Mouse (Mus musculus): ENCODE results near the gene Tns1. TPM values are rescaled to one million over a fixed set of nuclear protein-coding genes. Genes with fewer than 3 reads are reported as not detected.

Tns1 gene
- polyA plus RNA-seq, 1 experiment from 2014 or later: 184 TPM

DNA sequence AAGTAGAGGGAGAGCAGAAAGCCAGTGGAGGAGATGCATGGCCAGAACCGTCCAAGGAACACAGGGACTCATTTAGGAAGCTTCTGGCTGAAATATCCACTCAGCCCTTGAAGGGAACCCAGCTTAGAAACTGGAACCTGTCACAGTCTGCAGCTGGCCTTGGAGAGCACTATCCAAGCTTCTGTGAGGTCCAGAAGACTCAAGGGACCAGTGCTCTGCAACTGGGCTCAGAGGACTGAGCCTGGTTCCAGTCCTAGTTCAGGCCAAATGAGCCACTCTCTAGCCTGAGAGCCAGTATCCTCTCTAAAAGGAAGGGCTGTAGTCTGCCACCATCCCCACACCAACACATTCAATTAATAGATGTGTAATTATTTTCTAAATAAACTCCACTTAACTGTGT lies 35.7 kb downstream of the Tns1 start:
- Histone ChIP-seq H3K4me3 (ENCODE audit: low read depth, low read length) (no peak overlapping the region), H3K9ac (replicated peaks; ENCODE audit: low read depth) (no peak overlapping the region), H3K4me2 (replicated peaks; ENCODE audit: low read depth, low read length) (no peak overlapping the region), H3K36me3 (ENCODE audit: insufficient read depth, low read length) (no peaks in the 10 kb centered on the region), H3K27me3 (replicated peaks; ENCODE audit: insufficient read depth, low read length) (no peaks in the 10 kb centered on the region), H3K27ac (ENCODE audit: low read length) (no peak overlapping the region), H3K4me1 (ENCODE audit: insufficient read depth, low read depth, low read length) (peaks cover 21% of the 10 kb centered on the region), H3K9me3 (ENCODE audit: low read length) (no peaks in the 10 kb centered on the region)
- DNase-seq (ENCODE audit: low spot score) (no peak), ATAC-seq (no peak)
- TF ChIP-seq CTCF (IDR thresholded peaks at IDR 0.05) (no peak), EP300 (IDR thresholded peaks at IDR 0.05) (no peak)
- WGBS: 79% methylated on average over 1 of the region's 1 CpGs

DNA sequence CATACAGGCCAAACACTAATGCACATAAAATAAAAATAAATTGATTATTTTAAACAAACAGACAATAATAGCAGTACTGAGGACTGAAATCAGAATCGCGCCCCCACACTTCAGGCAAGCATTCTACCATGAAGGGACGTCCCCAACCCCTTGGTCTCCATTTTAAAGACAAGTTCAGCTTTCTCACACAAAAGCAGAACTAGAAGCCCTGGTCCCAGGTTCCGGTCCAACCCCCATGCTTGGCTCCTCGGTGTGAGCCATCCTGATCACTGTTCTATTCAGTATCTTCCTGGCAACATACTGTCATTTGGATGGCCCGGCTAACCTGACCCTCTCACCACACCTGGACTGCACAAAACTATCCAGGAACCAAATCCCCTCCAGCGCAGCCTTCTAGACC lies 38.7 kb downstream of the Tns1 start:
- H3K27ac ChIP-seq (ENCODE audit: low read length): no peak overlapping the region
- 84% methylated on average over 7 of the region's 7 CpGs for WGBS
- TF ChIP-seq EP300 (IDR thresholded peaks at IDR 0.05) (no peak), CTCF (IDR thresholded peaks at IDR 0.05) (no peak)
- no peaks in the 10 kb centered on the region for H3K27me3 ChIP-seq (replicated peaks; ENCODE audit: insufficient read depth, low read length)
- ATAC-seq: no peak
- DNase-seq (ENCODE audit: low spot score): no peak
- H3K9me3 ChIP-seq (ENCODE audit: low read length): no peaks in the 10 kb centered on the region
- no peak overlapping the region for H3K4me2 ChIP-seq (replicated peaks; ENCODE audit: low read depth, low read length)
- H3K4me3 ChIP-seq (ENCODE audit: low read depth, low read length): no peak overlapping the region
- H3K4me1 ChIP-seq (ENCODE audit: insufficient read depth, low read depth, low read length): peaks cover 15% of the 10 kb centered on the region
- H3K36me3 ChIP-seq (ENCODE audit: insufficient read depth, low read length): no peaks in the 10 kb centered on the region
- no peak overlapping the region for H3K9ac ChIP-seq (replicated peaks; ENCODE audit: low read depth)

DNA sequence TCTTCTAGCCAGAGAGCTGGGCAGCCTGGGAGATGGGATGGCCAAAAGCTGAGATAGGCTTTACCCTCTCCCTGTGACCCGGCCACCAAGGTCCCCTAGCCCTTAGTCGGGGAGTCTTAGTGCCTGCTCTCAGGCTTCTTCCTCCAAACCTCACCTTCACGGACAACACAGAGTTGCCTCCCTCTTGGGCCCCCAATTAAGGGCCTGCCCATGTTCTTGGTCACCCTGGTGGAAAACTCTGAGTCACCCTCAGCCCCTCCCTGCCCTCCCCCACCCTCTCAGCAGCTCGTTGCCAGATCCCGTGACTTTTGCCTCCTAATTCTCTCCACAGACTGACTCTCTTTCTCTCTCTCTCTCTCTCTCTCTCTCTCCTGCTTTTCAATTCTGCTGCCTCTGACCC lies 39.5 kb downstream of the Tns1 start:
- H3K4me1 ChIP-seq (ENCODE audit: insufficient read depth, low read depth, low read length): peaks cover 15% of the 10 kb centered on the region
- H3K9ac ChIP-seq (replicated peaks; ENCODE audit: low read depth): no peak overlapping the region
- no peak overlapping the region for H3K4me2 ChIP-seq (replicated peaks; ENCODE audit: low read depth, low read length)
- ATAC-seq: peak; percentile 64
- peak; percentile 71 for DNase-seq (ENCODE audit: low spot score)
- H3K27me3 ChIP-seq (replicated peaks; ENCODE audit: insufficient read depth, low read length): no peaks in the 10 kb centered on the region
- no peaks in the 10 kb centered on the region for H3K36me3 ChIP-seq (ENCODE audit: insufficient read depth, low read length)
- TF ChIP-seq EP300 (IDR thresholded peaks at IDR 0.05) (no peak), CTCF (IDR thresholded peaks at IDR 0.05) (no peak)
- peak overlapping the region; percentile 69; the same call in 1 of the 2 replicates for H3K27ac ChIP-seq (ENCODE audit: low read length)
- no peaks in the 10 kb centered on the region for H3K9me3 ChIP-seq (ENCODE audit: low read length)
- 35% methylated on average over 5 of the region's 5 CpGs for WGBS
- no peak overlapping the region for H3K4me3 ChIP-seq (ENCODE audit: low read depth, low read length)

DNA sequence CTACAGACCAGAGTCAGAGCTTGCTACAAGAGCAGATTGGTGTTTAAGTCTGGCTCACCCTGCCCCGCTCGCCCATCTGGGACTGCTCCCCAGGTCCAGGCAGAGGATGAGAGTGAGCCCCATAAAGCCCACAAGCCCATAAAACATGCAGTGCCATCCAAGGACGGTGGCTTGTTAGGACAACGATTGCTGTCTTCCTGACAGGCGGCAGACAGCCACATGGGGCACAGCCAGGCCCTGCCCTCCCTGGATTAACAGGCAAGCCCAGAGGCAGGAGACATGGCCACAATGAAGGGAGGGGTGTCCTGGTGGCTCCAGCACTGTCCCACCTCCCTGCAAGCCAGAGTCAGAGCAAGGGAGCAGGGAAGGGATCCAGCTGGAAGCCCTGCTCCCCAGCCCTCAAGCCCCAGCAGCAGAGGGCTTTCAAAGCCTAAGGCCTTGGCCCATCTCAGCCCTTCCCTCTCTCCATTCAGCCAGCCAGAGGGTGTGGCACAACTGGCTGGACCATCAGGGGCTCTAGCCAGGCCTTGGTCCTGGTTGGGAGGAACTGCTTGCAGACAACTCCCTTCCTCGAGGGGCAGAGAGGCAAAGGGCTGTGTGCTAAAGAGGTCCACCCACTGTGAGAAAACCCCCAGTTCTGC lies 40.1 kb downstream of the Tns1 start:
- Histone ChIP-seq H3K27ac (ENCODE audit: low read length) (peak overlapping the region; percentile 69; the same call in 1 of the 2 replicates), H3K4me2 (replicated peaks; ENCODE audit: low read depth, low read length) (no peak overlapping the region), H3K9me3 (ENCODE audit: low read length) (no peaks in the 10 kb centered on the region), H3K4me3 (ENCODE audit: low read depth, low read length) (no peak overlapping the region), H3K36me3 (ENCODE audit: insufficient read depth, low read length) (no peaks in the 10 kb centered on the region), H3K9ac (replicated peaks; ENCODE audit: low read depth) (no peak overlapping the region), H3K27me3 (replicated peaks; ENCODE audit: insufficient read depth, low read length) (no peaks in the 10 kb centered on the region), H3K4me1 (ENCODE audit: insufficient read depth, low read depth, low read length) (peaks cover 15% of the 10 kb centered on the region)
- peak; percentile 53 for DNase-seq (ENCODE audit: low spot score)
- 53% methylated on average over 4 of the region's 6 CpGs for WGBS
- peak; percentile 59 for ATAC-seq
- TF ChIP-seq EP300 (IDR thresholded peaks at IDR 0.05) (no peak), CTCF (IDR thresholded peaks at IDR 0.05) (no peak)

DNA sequence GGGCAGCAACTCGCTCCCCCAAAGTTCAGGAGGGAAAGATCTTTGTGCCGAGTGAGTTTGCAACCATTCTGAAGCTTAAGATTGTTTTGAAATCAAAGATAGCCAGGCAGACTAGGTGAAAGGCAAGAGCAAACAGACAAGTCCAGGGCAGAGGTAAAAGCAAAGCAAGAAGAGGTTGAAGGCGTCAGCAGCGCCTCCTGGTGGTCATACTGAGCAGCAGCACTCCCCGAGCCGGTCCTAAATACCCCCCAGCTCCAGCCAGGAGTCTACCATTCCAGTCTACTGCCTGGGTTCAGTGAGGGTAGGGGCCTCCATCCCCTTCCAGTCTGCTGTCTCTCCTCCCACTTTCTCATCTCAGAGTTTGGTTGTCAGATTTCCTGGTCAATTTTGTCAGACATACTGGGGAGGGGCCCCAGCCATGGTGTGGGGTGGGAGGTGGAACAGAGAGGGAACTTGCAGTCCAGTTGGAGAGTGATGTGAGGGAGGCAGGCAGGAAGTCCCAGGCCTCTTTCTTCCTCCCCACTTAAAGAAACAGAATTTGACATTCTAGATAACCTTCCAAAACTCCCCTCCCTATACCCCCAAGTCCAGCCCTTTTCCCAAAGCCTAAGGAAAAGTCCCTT lies 41.3 kb downstream of the Tns1 start:
- H3K9ac ChIP-seq (replicated peaks; ENCODE audit: low read depth): no peak overlapping the region
- peak; percentile 84 for DNase-seq (ENCODE audit: low spot score)
- no peaks in the 10 kb centered on the region for H3K27me3 ChIP-seq (replicated peaks; ENCODE audit: insufficient read depth, low read length)
- H3K9me3 ChIP-seq (ENCODE audit: low read length): no peaks in the 10 kb centered on the region
- peak overlapping the region; percentile 60; the same call in 1 of the 2 replicates for H3K27ac ChIP-seq (ENCODE audit: low read length)
- TF ChIP-seq EP300 (IDR thresholded peaks at IDR 0.05): peak; percentile 12; the same call in 1 of the 2 replicates
- TF ChIP-seq CTCF (IDR thresholded peaks at IDR 0.05): peak; percentile 93
- H3K4me1 ChIP-seq (ENCODE audit: insufficient read depth, low read depth, low read length): peaks cover 15% of the 10 kb centered on the region
- 13% methylated on average over 6 of the region's 6 CpGs for WGBS
- no peak overlapping the region for H3K4me2 ChIP-seq (replicated peaks; ENCODE audit: low read depth, low read length)
- H3K36me3 ChIP-seq (ENCODE audit: insufficient read depth, low read length): no peaks in the 10 kb centered on the region
- peak; percentile 54 for ATAC-seq
- no peak overlapping the region for H3K4me3 ChIP-seq (ENCODE audit: low read depth, low read length)

DNA sequence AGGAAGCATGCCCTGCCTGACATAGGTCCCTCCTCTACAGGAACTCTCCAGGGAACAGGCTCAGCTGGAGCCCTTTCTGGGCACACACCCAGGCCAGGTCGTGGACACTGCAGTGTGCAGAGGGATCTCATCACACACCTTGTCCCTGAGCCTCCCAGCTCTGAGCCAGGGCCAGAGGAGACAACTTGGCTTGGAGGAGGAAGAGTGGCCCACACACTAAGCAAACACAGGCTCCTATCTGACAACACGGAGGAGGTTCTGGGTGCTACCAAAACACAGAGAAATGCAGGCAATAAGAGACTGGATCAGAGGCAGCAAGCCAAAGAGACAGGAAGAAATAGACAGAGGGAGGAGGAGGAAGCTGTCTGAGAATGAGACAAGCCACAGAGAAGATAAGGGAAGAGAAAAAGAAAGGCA lies 42.7 kb downstream of the Tns1 start:
- no peaks in the 10 kb centered on the region for H3K9me3 ChIP-seq (ENCODE audit: low read length)
- peak overlapping the region; percentile 60; the same call in 1 of the 2 replicates for H3K27ac ChIP-seq (ENCODE audit: low read length)
- peaks cover 15% of the 10 kb centered on the region for H3K4me1 ChIP-seq (ENCODE audit: insufficient read depth, low read depth, low read length)
- H3K27me3 ChIP-seq (replicated peaks; ENCODE audit: insufficient read depth, low read length): no peaks in the 10 kb centered on the region
- ATAC-seq (peak; percentile 18; the same call in 1 of the 2 replicates), DNase-seq (ENCODE audit: low spot score) (peak; percentile 47)
- WGBS: 3% methylated on average over 2 of the region's 2 CpGs
- no peak overlapping the region for H3K4me2 ChIP-seq (replicated peaks; ENCODE audit: low read depth, low read length)
- H3K36me3 ChIP-seq (ENCODE audit: insufficient read depth, low read length): no peaks in the 10 kb centered on the region
- no peak overlapping the region for H3K4me3 ChIP-seq (ENCODE audit: low read depth, low read length)
- TF ChIP-seq EP300 (IDR thresholded peaks at IDR 0.05) (no peak), CTCF (IDR thresholded peaks at IDR 0.05) (no peak)
- H3K9ac ChIP-seq (replicated peaks; ENCODE audit: low read depth): no peak overlapping the region

Measured in lung, postnatal 0 days (tissue).